Mouse (Mus musculus): ENCODE data around the gene Rnf111. TPM values are rescaled to one million over a fixed set of nuclear protein-coding genes. Genes with fewer than 3 reads are reported as not detected.

Gene Rnf111
- polyA plus RNA-seq, 1 experiment from 2014 or later = 32.4 TPM

- Histone ChIP-seq H3K9ac (replicated peaks; ENCODE audit: low read depth, low read length) (peak within 1 kb of the TSS; percentile 95), H3K36me3 (ENCODE audit: control insufficient read depth, insufficient read depth, low read length) (no peaks in the 10 kb centered on the region), H3K4me2 (ENCODE audit: low read depth, low read length) (peak within 1 kb of the TSS; percentile 88), H3K9me3 (ENCODE audit: control insufficient read depth, low read length) (no peaks in the 10 kb centered on the region), H3K4me3 (ENCODE audit: low read depth, low read length) (peak within 1 kb of the TSS; percentile 92), H3K4me1 (ENCODE audit: control insufficient read depth, insufficient read depth, low read length) (peaks cover 14% of the 10 kb centered on the region; the same call in 1 of the 2 replicates), H3K27ac (ENCODE audit: low read depth, low read length) (peak within 1 kb of the TSS; percentile 99), H3K27me3 (ENCODE audit: control insufficient read depth, insufficient read depth, low read length) (peaks cover 4% of the 10 kb centered on the region; the same call in 1 of the 2 replicates)
- ATAC-seq (ENCODE audit: low read depth) = peak; percentile 97
- WGBS = 0% methylated on average over 54 of the region's 75 CpGs
Measured at GRCm38 (mm10) chr9:70542305-70543041, 38.9 kb upstream of the Rnf111 start, which contains the start of gene Sltm. Gene Sltm, plus strand, starts transcription at chr9:70542754.

- Histone ChIP-seq H3K4me2 (ENCODE audit: low read depth, low read length) (peak overlapping the region; percentile 88), H3K27me3 (ENCODE audit: control insufficient read depth, insufficient read depth, low read length) (peaks cover 4% of the 10 kb centered on the region; the same call in 1 of the 2 replicates), H3K9me3 (ENCODE audit: control insufficient read depth, low read length) (no peaks in the 10 kb centered on the region), H3K9ac (replicated peaks; ENCODE audit: low read depth, low read length) (peak overlapping the region; percentile 66), H3K36me3 (ENCODE audit: control insufficient read depth, insufficient read depth, low read length) (no peaks in the 10 kb centered on the region), H3K4me3 (ENCODE audit: low read depth, low read length) (peak overlapping the region; percentile 92), H3K27ac (ENCODE audit: low read depth, low read length) (no peak overlapping the region), H3K4me1 (ENCODE audit: control insufficient read depth, insufficient read depth, low read length) (peaks cover 10% of the 10 kb centered on the region; the same call in 1 of the 2 replicates)
- 9% methylated on average over 6 of the region's 6 CpGs for WGBS
- no peak for ATAC-seq (ENCODE audit: low read depth)
Measured at GRCm38 (mm10) chr9:70541584-70541983, 38.1 kb upstream of the Rnf111 start.

GRCm38 (mm10) chr9:70533328-70533727 lies 29.8 kb upstream of the Rnf111 start:
- 81% methylated on average over 3 of the region's 3 CpGs for WGBS
- Histone ChIP-seq H3K9ac (replicated peaks; ENCODE audit: low read depth, low read length) (no peak overlapping the region), H3K27me3 (ENCODE audit: control insufficient read depth, insufficient read depth, low read length) (no peaks in the 10 kb centered on the region), H3K9me3 (ENCODE audit: control insufficient read depth, low read length) (no peaks in the 10 kb centered on the region), H3K27ac (ENCODE audit: low read depth, low read length) (no peak overlapping the region), H3K4me1 (ENCODE audit: control insufficient read depth, insufficient read depth, low read length) (no peaks in the 10 kb centered on the region), H3K4me2 (ENCODE audit: low read depth, low read length) (no peak overlapping the region), H3K4me3 (ENCODE audit: low read depth, low read length) (no peak overlapping the region), H3K36me3 (ENCODE audit: control insufficient read depth, insufficient read depth, low read length) (no peaks in the 10 kb centered on the region)
- ATAC-seq (ENCODE audit: low read depth) = no peak

DNA sequence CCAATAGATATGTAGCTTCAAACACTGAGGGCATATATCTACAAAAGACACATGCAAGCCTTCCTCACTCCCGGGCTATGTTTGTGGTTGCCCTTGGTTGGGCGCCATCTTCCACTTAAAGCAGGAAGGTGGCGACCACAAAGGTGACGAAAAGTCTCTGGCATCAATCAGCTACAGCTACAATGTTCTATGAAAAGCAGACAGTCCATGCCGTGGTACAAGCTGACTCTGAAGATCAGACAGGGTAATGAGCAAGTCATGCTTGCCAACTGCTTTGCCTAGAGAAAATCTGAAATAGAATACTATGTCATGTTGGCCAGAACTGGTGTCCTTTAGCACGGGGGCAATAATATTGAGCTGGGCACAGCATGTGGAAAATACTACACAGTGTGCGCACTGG lies 20.8 kb upstream of the Rnf111 start:
- H3K36me3 ChIP-seq (ENCODE audit: control insufficient read depth, insufficient read depth, low read length) = no peaks in the 10 kb centered on the region
- no peaks in the 10 kb centered on the region for H3K4me1 ChIP-seq (ENCODE audit: control insufficient read depth, insufficient read depth, low read length)
- H3K4me3 ChIP-seq (ENCODE audit: low read depth, low read length) = no peak overlapping the region
- no peak overlapping the region for H3K9ac ChIP-seq (replicated peaks; ENCODE audit: low read depth, low read length)
- H3K27ac ChIP-seq (ENCODE audit: low read depth, low read length) = no peak overlapping the region
- no peak overlapping the region for H3K4me2 ChIP-seq (ENCODE audit: low read depth, low read length)
- H3K27me3 ChIP-seq (ENCODE audit: control insufficient read depth, insufficient read depth, low read length) = no peaks in the 10 kb centered on the region
- ATAC-seq (ENCODE audit: low read depth) = no peak
- H3K9me3 ChIP-seq (ENCODE audit: control insufficient read depth, low read length) = no peaks in the 10 kb centered on the region
- 88% methylated on average over 7 of the region's 7 CpGs for WGBS

- Histone ChIP-seq H3K4me3 (ENCODE audit: low read depth, low read length) (no peak overlapping the region), H3K9me3 (ENCODE audit: control insufficient read depth, low read length) (no peaks in the 10 kb centered on the region), H3K36me3 (ENCODE audit: control insufficient read depth, insufficient read depth, low read length) (no peaks in the 10 kb centered on the region), H3K4me2 (ENCODE audit: low read depth, low read length) (no peak overlapping the region), H3K4me1 (ENCODE audit: control insufficient read depth, insufficient read depth, low read length) (no peaks in the 10 kb centered on the region), H3K27ac (ENCODE audit: low read depth, low read length) (no peak overlapping the region), H3K9ac (replicated peaks; ENCODE audit: low read depth, low read length) (no peak overlapping the region), H3K27me3 (ENCODE audit: control insufficient read depth, insufficient read depth, low read length) (no peaks in the 10 kb centered on the region)
- WGBS = 98% methylated on average over 3 of the region's 3 CpGs
- no peak for ATAC-seq (ENCODE audit: low read depth)
Measured at GRCm38 (mm10) chr9:70523813-70524212, 20.3 kb upstream of the Rnf111 start.

GRCm38 (mm10) chr9:70520651-70521050 lies 17.1 kb upstream of the Rnf111 start:
- H3K4me3 ChIP-seq (ENCODE audit: low read depth, low read length) = no peak overlapping the region
- no peaks in the 10 kb centered on the region for H3K4me1 ChIP-seq (ENCODE audit: control insufficient read depth, insufficient read depth, low read length)
- WGBS = 89% methylated on average over 3 of the region's 3 CpGs
- H3K9me3 ChIP-seq (ENCODE audit: control insufficient read depth, low read length) = no peaks in the 10 kb centered on the region
- no peak for ATAC-seq (ENCODE audit: low read depth)
- H3K27me3 ChIP-seq (ENCODE audit: control insufficient read depth, insufficient read depth, low read length) = no peaks in the 10 kb centered on the region
- no peak overlapping the region for H3K27ac ChIP-seq (ENCODE audit: low read depth, low read length)
- no peaks in the 10 kb centered on the region for H3K36me3 ChIP-seq (ENCODE audit: control insufficient read depth, insufficient read depth, low read length)
- no peak overlapping the region for H3K9ac ChIP-seq (replicated peaks; ENCODE audit: low read depth, low read length)
- H3K4me2 ChIP-seq (ENCODE audit: low read depth, low read length) = no peak overlapping the region

- Histone ChIP-seq H3K9me3 (ENCODE audit: control insufficient read depth, low read length) (no peaks in the 10 kb centered on the region), H3K4me2 (ENCODE audit: low read depth, low read length) (no peak overlapping the region), H3K4me1 (ENCODE audit: control insufficient read depth, insufficient read depth, low read length) (no peaks in the 10 kb centered on the region), H3K36me3 (ENCODE audit: control insufficient read depth, insufficient read depth, low read length) (no peaks in the 10 kb centered on the region), H3K27me3 (ENCODE audit: control insufficient read depth, insufficient read depth, low read length) (no peaks in the 10 kb centered on the region), H3K9ac (replicated peaks; ENCODE audit: low read depth, low read length) (no peak overlapping the region), H3K27ac (ENCODE audit: low read depth, low read length) (no peak overlapping the region), H3K4me3 (ENCODE audit: low read depth, low read length) (no peak overlapping the region)
- no peak for ATAC-seq (ENCODE audit: low read depth)
- 84% methylated on average over 7 of the region's 7 CpGs for WGBS
Measured at GRCm38 (mm10) chr9:70511681-70512080, 8.2 kb upstream of the Rnf111 start.

DNA sequence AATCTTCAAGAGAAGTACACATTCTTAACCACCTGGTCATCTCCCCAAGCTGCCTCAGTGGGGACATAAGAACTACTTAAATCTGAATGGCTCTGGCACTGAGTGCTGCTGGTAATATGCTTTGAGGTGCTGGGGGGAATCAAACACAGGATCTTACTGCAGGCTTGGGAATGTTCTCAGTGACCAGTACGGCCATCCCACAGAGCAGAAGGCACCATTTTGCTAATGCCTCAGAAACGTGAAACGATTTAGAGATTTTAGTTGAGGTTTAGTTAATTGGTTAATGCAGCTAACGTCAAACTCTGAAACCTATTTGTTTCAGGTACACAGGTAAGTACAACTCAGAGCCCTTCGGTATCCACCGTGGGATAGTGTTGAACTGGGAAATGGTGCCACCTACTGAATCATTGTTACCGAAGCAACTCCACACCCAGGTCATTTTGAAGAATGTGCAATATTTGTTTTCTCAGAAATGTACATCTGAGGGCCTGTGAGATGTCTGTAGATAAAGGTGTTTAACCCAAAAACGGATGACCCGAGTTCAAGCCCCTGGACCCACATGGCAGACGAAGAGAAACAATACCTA lies 7.6 kb upstream of the Rnf111 start:
- Histone ChIP-seq H3K9me3 (ENCODE audit: control insufficient read depth, low read length) (no peaks in the 10 kb centered on the region), H3K4me1 (ENCODE audit: control insufficient read depth, insufficient read depth, low read length) (no peaks in the 10 kb centered on the region), H3K27ac (ENCODE audit: low read depth, low read length) (no peak overlapping the region), H3K36me3 (ENCODE audit: control insufficient read depth, insufficient read depth, low read length) (no peaks in the 10 kb centered on the region), H3K4me2 (ENCODE audit: low read depth, low read length) (no peak overlapping the region), H3K4me3 (ENCODE audit: low read depth, low read length) (no peak overlapping the region), H3K27me3 (ENCODE audit: control insufficient read depth, insufficient read depth, low read length) (no peaks in the 10 kb centered on the region), H3K9ac (replicated peaks; ENCODE audit: low read depth, low read length) (no peak overlapping the region)
- no peak for ATAC-seq (ENCODE audit: low read depth)
- WGBS = 73% methylated on average over 10 of the region's 10 CpGs

GRCm38 (mm10) chr9:70509906-70510525 lies 6.5 kb upstream of the Rnf111 start:
- WGBS = 82% methylated on average over 4 of the region's 4 CpGs
- H3K9me3 ChIP-seq (ENCODE audit: control insufficient read depth, low read length) = no peaks in the 10 kb centered on the region
- H3K4me3 ChIP-seq (ENCODE audit: low read depth, low read length) = no peak overlapping the region
- no peak overlapping the region for H3K4me2 ChIP-seq (ENCODE audit: low read depth, low read length)
- no peak overlapping the region for H3K27ac ChIP-seq (ENCODE audit: low read depth, low read length)
- H3K36me3 ChIP-seq (ENCODE audit: control insufficient read depth, insufficient read depth, low read length) = no peaks in the 10 kb centered on the region
- no peak for ATAC-seq (ENCODE audit: low read depth)
- no peak overlapping the region for H3K9ac ChIP-seq (replicated peaks; ENCODE audit: low read depth, low read length)
- no peaks in the 10 kb centered on the region for H3K4me1 ChIP-seq (ENCODE audit: control insufficient read depth, insufficient read depth, low read length)
- H3K27me3 ChIP-seq (ENCODE audit: control insufficient read depth, insufficient read depth, low read length) = no peaks in the 10 kb centered on the region
